Mouse (Mus musculus): Measurements from ENCODE around the gene Slc25a39.

Gene Slc25a39

GRCm38 (mm10) chr11:102436471-102436790 is 28.7 kb upstream of the Slc25a39 start:
- no peak for DNase-seq (ENCODE audit: low spot score)

- DNase-seq (ENCODE audit: low spot score): no peak
These were observed 28.2 kb upstream of the Slc25a39 start for GRCm38 (mm10) chr11:102435754-102436470.

DNA sequence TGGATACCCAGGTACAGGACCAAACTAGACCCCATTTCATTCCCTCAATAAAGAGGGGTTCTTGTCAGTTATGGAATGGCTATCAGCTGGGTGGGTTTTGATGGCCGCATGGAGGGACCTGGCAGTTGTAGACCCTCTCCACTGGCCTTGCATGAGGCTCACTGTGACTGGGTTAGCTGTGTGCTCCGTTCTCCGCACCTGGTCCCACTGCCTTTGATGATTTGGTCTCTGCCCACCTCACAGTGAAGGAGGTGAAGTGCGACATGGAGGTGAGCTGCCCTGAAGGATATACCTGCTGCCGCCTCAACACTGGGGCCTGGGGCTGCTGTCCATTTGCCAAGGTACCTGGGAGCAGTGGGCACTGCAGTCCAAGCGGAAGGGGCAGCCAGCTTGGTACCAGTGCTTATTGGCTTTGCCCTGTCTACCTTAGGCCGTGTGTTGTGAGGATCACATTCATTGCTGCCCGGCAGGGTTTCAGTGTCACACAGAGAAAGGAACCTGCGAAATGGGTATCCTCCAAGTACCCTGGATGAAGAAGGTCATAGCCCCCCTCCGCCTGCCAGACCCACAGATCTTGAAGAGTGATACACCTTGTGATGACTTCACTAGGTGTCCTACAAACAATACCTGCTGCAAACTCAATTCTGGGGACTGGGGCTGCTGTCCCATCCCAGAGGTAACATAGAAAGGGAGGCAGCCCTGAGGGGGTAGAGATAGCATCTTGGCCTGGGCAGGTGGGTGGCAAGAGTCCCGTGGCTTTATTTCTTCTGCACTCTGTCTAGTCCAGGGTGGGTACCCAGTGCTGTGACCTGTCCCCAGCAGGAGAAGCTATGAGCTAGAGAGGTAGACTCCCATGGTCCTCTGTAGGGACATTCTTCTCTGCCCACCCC is 27.3 kb upstream of the Slc25a39 start:
- DNase-seq (ENCODE audit: low spot score): no peak

- peak; percentile 77 for DNase-seq (ENCODE audit: low spot score)
These were observed 26.7 kb upstream of the Slc25a39 start for GRCm38 (mm10) chr11:102434406-102434805.

DNA sequence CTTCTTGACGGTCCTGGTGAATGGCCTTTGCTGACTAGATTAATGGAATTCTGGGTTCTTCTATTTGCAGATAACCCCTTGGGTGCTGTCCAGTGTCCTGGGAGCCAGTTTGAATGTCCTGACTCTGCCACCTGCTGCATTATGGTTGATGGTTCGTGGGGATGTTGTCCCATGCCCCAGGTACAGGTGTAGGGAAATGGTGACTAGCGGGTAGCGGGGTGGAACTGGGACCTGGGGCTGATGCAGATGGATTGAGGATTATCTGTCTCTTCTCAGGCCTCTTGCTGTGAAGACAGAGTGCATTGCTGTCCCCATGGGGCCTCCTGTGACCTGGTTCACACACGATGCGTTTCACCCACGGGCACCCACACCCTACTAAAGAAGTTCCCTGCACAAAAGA is 26.1 kb upstream of the Slc25a39 start:
- DNase-seq (ENCODE audit: low spot score): no peak

- no peak for DNase-seq (ENCODE audit: low spot score)
These were observed 25.1 kb upstream of the Slc25a39 start for GRCm38 (mm10) chr11:102432896-102433295.

DNA sequence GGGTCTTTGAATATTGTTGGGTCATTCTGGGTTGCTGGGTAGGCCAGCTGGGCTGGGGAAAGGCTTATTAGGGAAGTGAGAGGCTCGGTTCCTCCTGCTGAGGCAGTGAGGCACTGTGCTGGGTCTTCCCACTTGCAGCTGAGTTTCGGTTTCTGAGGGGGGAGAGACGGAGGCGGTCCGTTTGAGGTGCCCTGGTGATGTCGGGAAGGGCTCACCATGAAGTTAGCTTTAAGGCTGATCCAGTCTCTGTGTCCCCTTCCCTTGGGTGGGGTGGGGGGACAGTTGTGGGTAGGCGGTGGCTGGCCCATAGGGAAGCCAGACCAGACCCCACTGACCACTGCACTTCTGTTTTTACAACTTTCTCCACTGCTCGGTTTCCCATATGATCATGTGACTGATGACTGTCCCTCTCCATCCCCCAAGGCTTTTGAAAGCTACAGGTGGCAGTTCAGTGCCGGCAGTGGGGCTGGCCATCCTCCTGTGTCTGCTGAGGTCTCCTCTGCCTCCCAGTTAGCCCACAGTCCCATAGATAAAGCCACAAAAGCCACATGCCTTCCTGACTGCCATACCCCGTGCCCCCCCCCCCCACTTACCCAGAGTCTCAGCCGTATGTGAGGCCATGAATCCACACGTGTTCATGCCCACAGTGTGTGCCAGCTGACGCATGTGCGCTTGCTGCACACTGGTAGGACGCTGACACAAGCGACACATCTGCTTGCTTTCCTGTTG is 24.5 kb upstream of the Slc25a39 start:
- no peak for DNase-seq (ENCODE audit: low spot score)

DNA sequence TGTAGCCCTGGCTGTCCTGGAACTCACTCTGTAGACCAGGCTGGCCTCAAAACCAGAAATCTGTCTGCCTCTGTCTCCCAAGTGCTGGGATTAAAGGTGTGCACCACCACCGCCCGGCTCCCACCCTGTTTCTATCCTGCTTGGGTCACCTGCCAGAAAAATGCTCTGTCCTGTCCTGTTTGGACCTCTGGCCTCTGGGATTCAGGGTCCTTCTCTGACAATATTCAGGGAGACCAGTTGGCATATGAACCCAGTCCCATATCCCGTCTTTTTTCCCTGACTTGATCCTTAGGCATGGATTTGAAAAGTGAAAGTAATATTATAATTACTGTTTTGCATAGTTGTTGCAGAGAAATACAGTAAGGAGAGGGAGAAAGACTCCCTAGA is 24.0 kb upstream of the Slc25a39 start:
- no peak for DNase-seq (ENCODE audit: low spot score)

DNA sequence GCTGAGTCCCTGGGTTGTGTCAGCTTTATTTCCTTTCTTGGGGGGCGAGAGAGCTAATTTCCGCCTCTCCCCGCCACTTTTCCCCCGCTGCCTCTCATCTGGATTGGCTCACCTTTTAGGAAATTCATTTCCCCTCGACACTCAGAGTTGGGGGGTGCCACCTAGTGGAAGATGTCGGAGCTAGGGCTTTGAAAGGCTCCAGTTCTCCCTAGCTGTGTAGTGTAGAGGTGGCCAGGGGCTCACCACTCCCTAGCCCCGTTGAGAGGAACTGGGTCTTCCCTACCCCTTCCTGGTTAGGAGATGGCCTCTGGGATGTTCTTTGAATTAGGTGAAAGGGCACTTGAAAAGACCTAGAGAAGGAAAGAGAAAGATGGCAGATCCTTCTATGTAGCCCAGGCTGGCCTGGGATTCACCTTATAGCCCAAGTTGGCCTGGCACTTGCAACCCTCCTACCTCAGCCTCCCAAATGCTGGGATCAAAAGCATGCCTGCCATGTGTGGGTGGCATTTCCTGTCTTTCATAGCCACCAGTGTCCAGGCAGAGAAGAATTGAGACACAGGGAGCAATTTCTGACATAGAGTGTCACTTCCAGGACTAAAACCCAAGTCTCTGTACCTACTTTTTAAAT is 23.4 kb upstream of the Slc25a39 start:
- DNase-seq (ENCODE audit: low spot score): no peak

DNA sequence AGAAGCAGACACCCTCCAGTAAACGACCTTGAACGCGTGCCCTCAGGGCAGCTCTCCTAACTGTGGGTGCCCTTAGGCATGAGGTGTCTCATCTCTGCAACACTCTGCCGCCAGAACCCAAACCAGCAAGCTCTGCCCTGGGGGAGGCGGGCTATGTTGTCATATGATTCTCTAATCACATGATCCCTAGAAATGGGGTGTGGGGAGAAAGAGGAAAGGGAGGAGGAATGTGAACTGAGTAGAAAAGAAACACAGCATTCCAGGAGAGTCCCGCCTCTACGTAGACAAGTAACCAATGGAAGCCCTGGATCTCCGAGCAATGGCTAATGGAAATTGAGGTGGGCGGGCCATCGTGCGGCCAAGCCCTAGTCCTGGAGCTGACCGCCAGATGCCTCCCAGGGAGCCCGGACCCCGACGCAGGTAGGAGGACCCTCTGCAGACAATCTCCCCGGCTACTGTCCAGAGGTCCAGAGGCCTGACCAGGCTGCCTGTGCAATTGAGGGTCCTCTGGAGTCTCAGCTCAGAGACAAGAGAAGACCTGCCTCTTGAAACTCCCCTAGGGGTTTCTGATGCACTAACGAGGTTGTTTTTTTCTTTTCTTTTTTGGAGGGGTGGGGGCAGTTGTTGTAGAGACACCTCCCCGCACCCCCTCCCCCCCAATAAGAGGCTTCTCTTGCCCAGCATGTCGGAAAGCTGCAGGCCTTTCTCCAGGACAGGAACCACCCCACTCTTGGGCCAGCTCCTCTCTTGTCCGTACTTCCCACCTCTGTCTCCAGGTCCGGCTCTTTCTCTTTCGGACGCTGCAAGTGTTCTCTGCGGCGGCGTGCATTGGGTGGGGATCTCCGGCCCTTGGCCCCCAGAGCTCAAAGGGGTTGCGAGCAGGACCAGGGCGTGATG is 22.6 kb upstream of the Slc25a39 start, which contains the start of gene Grn:
TSS of gene Grn (plus strand) at position 195 of the 897 bp plus-strand sequence.
- peak; percentile 72 for DNase-seq (ENCODE audit: low spot score)

GRCm38 (mm10) chr11:102429551-102429950 is 21.8 kb upstream of the Slc25a39 start:
- DNase-seq (ENCODE audit: low spot score): no peak

GRCm38 (mm10) chr11:102428981-102429540 is 21.3 kb upstream of the Slc25a39 start:
- DNase-seq (ENCODE audit: low spot score): no peak

- DNase-seq (ENCODE audit: low spot score): no peak
These were observed 18.0 kb upstream of the Slc25a39 start for GRCm38 (mm10) chr11:102425555-102426316.

DNA sequence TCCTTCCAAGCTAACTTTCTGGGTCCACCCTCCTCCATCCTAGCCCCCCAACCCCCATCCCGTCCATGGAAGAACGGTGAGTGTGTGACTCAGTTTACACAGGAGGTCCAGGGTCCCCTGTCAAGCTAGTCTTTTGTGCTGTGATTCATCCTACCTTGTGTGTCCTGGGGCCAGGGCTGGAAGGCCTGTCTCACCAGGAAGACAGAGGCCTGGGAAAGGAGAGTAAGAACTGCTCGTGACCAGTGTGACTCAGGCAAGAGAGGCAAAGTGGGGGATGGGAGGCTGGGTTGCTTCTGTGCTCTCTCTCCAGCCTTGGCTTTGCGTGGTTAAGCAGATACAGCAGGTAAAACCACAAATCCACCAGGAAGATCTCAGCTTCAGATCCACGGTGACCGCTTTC is 16.9 kb upstream of the Slc25a39 start:
- DNase-seq (ENCODE audit: low spot score): no peak

- no peak for DNase-seq (ENCODE audit: low spot score)
These were observed 13.8 kb upstream of the Slc25a39 start for GRCm38 (mm10) chr11:102421559-102421958.

DNA sequence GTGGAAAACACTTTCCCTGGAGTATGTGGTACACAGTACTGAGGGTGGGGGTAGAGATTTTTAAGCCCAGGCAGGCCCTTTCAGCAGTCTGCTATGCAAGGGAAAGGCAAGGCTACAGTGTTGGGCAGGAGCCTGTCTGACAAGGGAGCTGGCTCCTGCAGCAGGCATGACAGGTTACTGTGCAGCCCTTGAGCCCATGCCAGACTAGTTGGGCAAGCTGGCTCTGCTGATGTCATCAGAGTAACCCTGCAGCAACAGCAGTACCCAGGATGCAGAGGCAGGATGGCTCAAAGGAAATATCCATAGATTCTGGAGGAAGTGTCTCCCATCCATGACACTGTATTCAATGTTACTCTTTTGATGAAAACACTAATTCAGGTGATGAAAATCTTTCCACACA is 11.1 kb upstream of the Slc25a39 start:
- no peak for DNase-seq (ENCODE audit: low spot score)

GRCm38 (mm10) chr11:102417160-102417559 is 9.4 kb upstream of the Slc25a39 start:
- no peak for DNase-seq (ENCODE audit: low spot score)

DNA sequence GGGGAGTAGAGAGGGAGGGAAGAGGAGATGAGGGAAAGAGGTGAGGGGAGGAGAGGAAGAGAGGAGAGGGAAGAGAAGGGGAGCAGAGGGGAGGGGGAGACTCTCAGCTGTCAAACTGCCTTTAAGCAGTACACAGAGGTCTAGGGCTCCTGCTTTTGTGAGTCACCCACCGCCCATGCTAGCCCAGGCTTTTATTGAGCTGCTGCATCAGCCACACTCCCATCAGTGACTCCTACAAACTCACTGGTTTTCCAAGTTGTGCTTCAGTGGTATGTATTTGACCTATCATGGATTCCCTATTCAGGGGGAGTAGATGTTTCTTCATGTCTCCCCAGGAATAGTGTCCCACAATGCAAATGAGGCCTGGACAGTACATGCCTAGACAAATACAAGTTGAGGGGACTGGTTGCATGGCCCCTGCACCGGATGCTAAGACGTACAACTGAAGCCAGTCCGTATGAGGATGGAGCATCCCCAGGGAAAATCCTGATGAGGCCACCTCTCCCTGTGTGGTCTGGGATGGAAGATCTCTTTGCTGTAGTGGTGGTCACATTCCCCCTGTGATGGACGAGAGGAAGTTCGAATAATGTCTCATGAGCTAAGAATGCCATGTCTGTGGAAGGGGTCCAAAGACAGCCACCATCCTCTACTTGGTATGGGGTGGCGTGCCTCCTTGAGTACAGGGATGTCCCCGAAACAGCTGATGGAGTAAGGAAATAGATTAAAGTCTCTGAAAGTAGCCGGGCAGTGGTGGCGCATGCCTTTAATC is 7.5 kb upstream of the Slc25a39 start:
- DNase-seq (ENCODE audit: low spot score): no peak

- DNase-seq (ENCODE audit: low spot score): no peak
These were observed 5.3 kb upstream of the Slc25a39 start for GRCm38 (mm10) chr11:102413059-102413458.
